Mouse (Mus musculus): ENCODE results near the gene Sptb.

DNA sequence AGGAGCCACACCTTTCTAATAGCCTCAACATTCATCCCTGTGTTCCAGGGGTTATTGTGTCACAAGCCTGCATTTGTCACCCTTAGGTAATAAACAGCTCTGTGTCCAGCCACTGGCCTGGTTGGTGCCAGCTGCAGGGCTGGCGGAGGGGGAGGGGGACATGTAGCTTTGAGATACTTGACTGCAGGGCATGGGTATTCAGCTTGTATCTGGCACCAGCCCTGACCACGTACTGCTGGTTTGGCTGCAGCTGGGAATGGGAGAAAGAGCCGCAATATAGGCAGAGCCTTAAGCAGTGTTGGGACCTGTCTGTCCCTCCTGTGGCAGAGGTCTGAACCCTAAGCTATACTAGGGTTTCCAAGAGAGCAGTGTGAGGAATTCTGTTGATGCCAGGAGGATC lies 128.2 kb downstream of the Sptb start:
- TF ChIP-seq POLR2A (IDR thresholded peaks at IDR 0.05; ENCODE audit: borderline replicate concordance, insufficient read depth, low read length) (no peak), CTCF (IDR thresholded peaks at IDR 0.05; ENCODE audit: borderline replicate concordance, insufficient read depth, low read depth, low read length) (no peak)

Measured in cerebellum, adult 2 months (tissue).